19 mouse cellular contexts compared by ENCODE assay signal in the genomic region with DNA sequence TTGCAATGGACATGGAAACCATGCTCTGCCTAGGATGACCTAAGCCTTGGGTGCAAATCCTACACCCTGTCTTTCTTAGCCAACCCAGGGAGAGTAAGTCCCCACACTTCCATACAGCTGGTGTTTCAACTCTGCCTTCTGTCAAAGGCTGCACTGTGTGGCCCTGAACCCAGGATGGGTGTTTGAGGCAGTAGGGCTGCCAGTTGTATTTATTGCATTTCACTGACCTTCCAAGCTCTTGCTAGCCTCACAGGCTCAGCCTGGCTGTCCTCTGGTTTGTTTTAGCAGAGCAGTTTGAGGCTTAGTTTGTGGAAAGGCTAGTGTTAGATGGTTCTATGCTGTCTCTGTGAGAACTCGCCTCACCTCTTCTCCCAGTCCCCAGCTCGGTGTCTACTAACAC. TPM values are rescaled to one million over a fixed set of nuclear protein-coding genes. Genes with fewer than 3 reads are reported as not detected.
"Had no signal": no experiment of that assay in that cellular context is flagged by ENCODE, and none has a peak within 500 bp of the region (broad histone marks: within the 10 kb centered on the region; RNA-seq: fewer than 3 reads in every experiment).

No protein-coding gene starts in this region.

- H3K4me3 ChIP-seq: kidney, embryonic 15.5 days; left cerebral cortex, adult 2 months; liver, embryonic 13.5 days; neural tube, embryonic 12.5 days; neural tube, embryonic 15.5 days had no signal

- H3K27ac ChIP-seq: kidney, embryonic 15.5 days; left cerebral cortex, adult 2 months; liver, embryonic 13.5 days; neural tube, embryonic 12.5 days; neural tube, embryonic 15.5 days; stomach, postnatal 0 days had no signal

- H3K9ac ChIP-seq: kidney, embryonic 15.5 days; liver, embryonic 13.5 days; neural tube, embryonic 12.5 days; neural tube, embryonic 15.5 days had no signal

- H3K36me3 ChIP-seq: kidney, embryonic 15.5 days; liver, embryonic 13.5 days; neural tube, embryonic 12.5 days; neural tube, embryonic 15.5 days had no signal

- H3K27me3 ChIP-seq: liver, embryonic 13.5 days; neural tube, embryonic 12.5 days; neural tube, embryonic 15.5 days had no signal

- H3K4me1 ChIP-seq: liver, embryonic 13.5 days had no signal

- DNase-seq: kidney, postnatal 10 days; kidney, postnatal 36 days; liver, embryonic 13.5 days; lung, adult 2 months; lung, postnatal 14 days; lung, postnatal 4 days; midbrain, embryonic 14.5 days; right cerebral cortex, adult 18-20 months; right cerebral cortex, postnatal 14 days; right cerebral cortex, postnatal 4 days; thymus, adult 2 months; thymus, postnatal 14 days; thymus, postnatal 4 days had no signal

RNA-seq across cellular contexts. Expression of gene Disc1, which starts 20.6 kb away (rescaled TPM):
- total RNA-seq: megakaryocyte-erythroid progenitor cell, adult 5-6 weeks had no signal
